Mouse (Mus musculus) urinary bladder, postnatal 36 days (tissue): ENCODE data around the gene Fktn.

ENCODE experiments used
- DNase-seq, 2 experiments: peaks; one replicate each; pipeline ENCODE4 v3.0.0; 2022; ENCODE audit warnings: low spot score in 2 of 2, mixed read lengths in 1 of 2

Fktn gene

GRCm38 (mm10) chr4:53825821-53826605, 112.2 kb downstream of the Fktn start, which contains the start of gene Tmem38b:
Tmem38b (plus strand) TSS chr4:53826045.
- DNase-seq = peak; percentile 62 to 72

DNA sequence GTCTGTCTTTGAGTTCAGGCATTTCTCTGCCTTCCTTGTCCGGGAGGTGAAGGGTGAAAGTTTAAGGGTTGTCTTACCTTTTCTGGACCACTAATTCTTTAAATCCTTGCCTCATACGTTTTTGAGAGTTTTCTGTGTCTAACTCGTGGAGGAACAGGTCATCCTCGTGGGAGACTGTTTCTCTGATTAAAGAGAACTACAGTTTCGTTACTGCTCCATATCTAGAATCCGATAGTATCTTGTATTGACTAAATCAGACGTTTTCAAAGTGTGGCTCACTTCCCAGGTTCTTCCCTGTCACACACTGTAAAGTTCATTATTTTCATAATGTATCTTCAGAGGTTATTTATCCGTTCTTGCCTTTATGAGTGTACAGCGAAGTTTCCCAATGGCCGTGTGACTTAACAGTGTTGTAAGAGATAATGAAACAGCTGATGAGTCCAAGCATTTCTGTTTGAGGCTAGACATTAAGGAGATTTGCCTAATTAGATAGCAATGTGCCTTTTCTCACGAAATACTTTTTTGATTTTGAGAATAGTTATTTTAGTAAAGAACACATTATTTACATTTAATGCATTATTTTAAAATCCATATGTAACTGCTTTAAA, 112.9 kb downstream of the Fktn start:
- DNase-seq = no peak
